Mouse (Mus musculus) A20 (cell line): ENCODE measurements around the gene Sesn1.
"Not testable (repeated sequence)": the region's sequence is repeated elsewhere in the genome, so short reads cannot be mapped to it uniquely, and the experiment has no call there.

ENCODE experiments used
- DNase-seq: peaks from one replicate; pipeline ENCODE4 v3.0.0-alpha.2; 2011; ENCODE audit warnings: low read depth, low spot score

Gene Sesn1

GRCm38 (mm10) chr10:41821171-41821570 lies 11.4 kb downstream of the Sesn1 start:
- DNase-seq, result no peak

GRCm38 (mm10) chr10:41822573-41823281 lies 13.0 kb downstream of the Sesn1 start:
- DNase-seq, result no peak

- not testable (repeated sequence) for DNase-seq
Observed at GRCm38 (mm10) chr10:41823282-41823675, 13.5 kb downstream of the Sesn1 start.

- no peak for DNase-seq
Observed at GRCm38 (mm10) chr10:41823916-41824315, 14.2 kb downstream of the Sesn1 start.

GRCm38 (mm10) chr10:41825041-41825440 lies 15.3 kb downstream of the Sesn1 start:
- DNase-seq, result no peak

- no peak for DNase-seq
Observed at GRCm38 (mm10) chr10:41825996-41826395, 16.3 kb downstream of the Sesn1 start.

GRCm38 (mm10) chr10:41826526-41827116 lies 16.9 kb downstream of the Sesn1 start:
- peak; percentile 59 for DNase-seq

GRCm38 (mm10) chr10:41827784-41828183 lies 18.0 kb downstream of the Sesn1 start:
- DNase-seq, result peak; percentile 30

GRCm38 (mm10) chr10:41829191-41829590 lies 19.5 kb downstream of the Sesn1 start:
- DNase-seq, result no peak

- no peak for DNase-seq
Observed at GRCm38 (mm10) chr10:41829980-41830379, 20.2 kb downstream of the Sesn1 start.

- DNase-seq, result no peak
Observed at GRCm38 (mm10) chr10:41830445-41830844, 20.7 kb downstream of the Sesn1 start.

- DNase-seq, result peak; percentile 69
Observed at GRCm38 (mm10) chr10:41830851-41831522, 21.3 kb downstream of the Sesn1 start.

- no peak for DNase-seq
Observed at GRCm38 (mm10) chr10:41832191-41832590, 22.5 kb downstream of the Sesn1 start.

- DNase-seq, result no peak
Observed at GRCm38 (mm10) chr10:41834131-41834530, 24.4 kb downstream of the Sesn1 start.

- DNase-seq, result no peak
Observed at GRCm38 (mm10) chr10:41838911-41839310, 29.2 kb downstream of the Sesn1 start.

- no peak for DNase-seq
Observed at GRCm38 (mm10) chr10:41847737-41848136, 38.0 kb downstream of the Sesn1 start.

- DNase-seq, result no peak
Observed at GRCm38 (mm10) chr10:41848721-41849120, 39.0 kb downstream of the Sesn1 start.

GRCm38 (mm10) chr10:41859820-41860219 lies 50.1 kb downstream of the Sesn1 start:
- no peak for DNase-seq

GRCm38 (mm10) chr10:41860275-41860688 lies 50.5 kb downstream of the Sesn1 start:
- DNase-seq, result no peak

GRCm38 (mm10) chr10:41863053-41863452 lies 53.3 kb downstream of the Sesn1 start:
- no peak for DNase-seq

GRCm38 (mm10) chr10:41866069-41866837 lies 56.5 kb downstream of the Sesn1 start:
- no peak for DNase-seq

- no peak for DNase-seq
Observed at GRCm38 (mm10) chr10:41866838-41867154, 57.1 kb downstream of the Sesn1 start.
